Mouse (Mus musculus): ENCODE results near the gene Ang4.

Gene Ang4

GRCm38 (mm10) chr14:51773490-51773889 is at the start of gene Ang4:
Gene Ang4 (minus strand): TSS chr14:51773590.
- no peak for DNase-seq (ENCODE audit: low read depth, low spot score)

- DNase-seq (ENCODE audit: low read depth, low spot score): no peak
These were observed 26.4 kb upstream of the Ang4 start, which contains the start of gene AY358078 for GRCm38 (mm10) chr14:51799746-51800145. Gene AY358078 (plus strand): TSS chr14:51800046.

GRCm38 (mm10) chr14:51794106-51794505 is 20.7 kb upstream of the Ang4 start:
- DNase-seq (ENCODE audit: low read depth, low spot score): no peak

GRCm38 (mm10) chr14:51789196-51789595 is 15.8 kb upstream of the Ang4 start:
- peak; percentile 48 for DNase-seq (ENCODE audit: low read depth, low spot score)

- DNase-seq (ENCODE audit: low read depth, low spot score): no peak
These were observed 13.7 kb upstream of the Ang4 start for GRCm38 (mm10) chr14:51787061-51787460.

GRCm38 (mm10) chr14:51786335-51786734 is 12.9 kb upstream of the Ang4 start:
- DNase-seq (ENCODE audit: low read depth, low spot score): no peak

- DNase-seq (ENCODE audit: low read depth, low spot score): no peak
These were observed 5.6 kb upstream of the Ang4 start for GRCm38 (mm10) chr14:51778865-51779481.

GRCm38 (mm10) chr14:51777791-51778190 is 4.4 kb upstream of the Ang4 start:
- DNase-seq (ENCODE audit: low read depth, low spot score): no peak

- peak; percentile 22 for DNase-seq (ENCODE audit: low read depth, low spot score)
These were observed 2.0 kb downstream of the Ang4 start for GRCm38 (mm10) chr14:51771378-51771777.

- no peak for DNase-seq (ENCODE audit: low read depth, low spot score)
These were observed 17.4 kb downstream of the Ang4 start for GRCm38 (mm10) chr14:51755944-51756343.

- DNase-seq (ENCODE audit: low read depth, low spot score): no peak
These were observed 32.8 kb downstream of the Ang4 start for GRCm38 (mm10) chr14:51740347-51741170.

GRCm38 (mm10) chr14:51739150-51739993 is 34.0 kb downstream of the Ang4 start:
- no peak for DNase-seq (ENCODE audit: low read depth, low spot score)

GRCm38 (mm10) chr14:51738411-51739149 is 34.8 kb downstream of the Ang4 start:
- no peak for DNase-seq (ENCODE audit: low read depth, low spot score)

- DNase-seq (ENCODE audit: low read depth, low spot score): no peak
These were observed 35.4 kb downstream of the Ang4 start for GRCm38 (mm10) chr14:51737967-51738366.

GRCm38 (mm10) chr14:51717083-51717482 is 56.3 kb downstream of the Ang4 start, which contains the start of gene Gm5800:
Gene Gm5800 (minus strand): TSS chr14:51717183.
- DNase-seq (ENCODE audit: low read depth, low spot score): no peak

Measured in CD4-positive, CD25-positive, alpha-beta regulatory T cell, adult 2 months (primary cell).